Mouse (Mus musculus) testis, adult 2 months (tissue): ENCODE measurements around the gene Tmem132b. TPM values are rescaled to one million over a fixed set of nuclear protein-coding genes. Genes with fewer than 3 reads are reported as not detected.

Experiments
- H3K27ac ChIP-seq: fragments of 200-500 bp; 2 replicates; pipeline ENCODE4 v1.5.1; 2012; ENCODE audit warnings: low read depth, low read length; ENCODE audit not compliant: control insufficient read depth, insufficient read depth
- H3K27me3 ChIP-seq: fragments of 200-500 bp; 2 replicates; pipeline ENCODE4 v1.6.1; 2012; ENCODE audit warnings: mild to moderate bottlenecking, low read length, moderate library complexity; ENCODE audit not compliant: control insufficient read depth, insufficient read depth
- H3K36me3 ChIP-seq: fragments of 200-500 bp; 2 replicates; pipeline ENCODE4 v1.6.1; 2012; ENCODE audit warnings: mild to moderate bottlenecking, low read length; ENCODE audit not compliant: control insufficient read depth, insufficient read depth
- H3K4me1 ChIP-seq: fragments of 200-500 bp; 2 replicates; pipeline ENCODE4 v1.6.1; 2012; ENCODE audit warnings: low read length; ENCODE audit not compliant: control insufficient read depth, insufficient read depth
- H3K4me3 ChIP-seq: fragments of 200-500 bp; 2 replicates; pipeline ENCODE4 v1.5.1; 2012; ENCODE audit warnings: low read depth, mild to moderate bottlenecking, low read length, moderate library complexity, mixed read lengths; ENCODE audit not compliant: control insufficient read depth
- CTCF ChIP-seq: fragments of 200-500 bp; IDR thresholded peaks from 2 replicates; pipeline ENCODE4 v1.5.1; 2012; ENCODE audit warnings: low read depth, mild to moderate bottlenecking, inconsistent platforms, low read length, moderate library complexity; ENCODE audit not compliant: control insufficient read depth, insufficient read depth, insufficient replicate concordance
- POLR2A ChIP-seq: fragments of 200-500 bp; IDR thresholded peaks from 2 replicates; pipeline ENCODE4 v1.6.1; 2012; ENCODE audit warnings: low read depth, mild to moderate bottlenecking, inconsistent platforms, low read length, moderate library complexity; ENCODE audit not compliant: control insufficient read depth
- polyA plus RNA-seq: library from polyadenylated mRNA; depleted of rRNA; stranded (reverse); fragments of >200 nt; gene quantifications from 2 replicates; pipeline ENCODE4 v1.2.3, GENCODE M21; 2012

The Tmem132b gene
- polyA plus RNA-seq, 1 experiment, result 0.09 TPM

DNA sequence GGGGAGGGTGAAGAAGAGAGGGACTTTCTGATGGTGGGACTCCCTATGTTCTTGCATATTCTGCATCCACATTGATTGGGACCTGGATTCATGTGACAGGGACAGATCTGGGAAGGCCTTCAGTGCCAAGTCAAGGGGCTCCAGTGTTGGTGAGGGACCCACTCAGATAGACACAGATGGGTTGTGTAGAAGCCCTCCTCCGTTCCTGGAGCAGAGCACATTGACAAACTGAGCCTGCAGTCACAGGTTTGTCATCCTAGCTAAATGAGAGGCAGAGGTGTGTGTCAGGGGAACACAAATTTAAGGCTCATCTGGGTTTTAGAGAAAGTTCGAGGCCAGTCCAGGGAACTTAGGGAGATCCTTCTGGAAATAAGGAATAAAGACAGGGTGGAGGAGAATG is 51.7 kb downstream of the Tmem132b start:
- H3K27me3 ChIP-seq, result no peaks in the 10 kb centered on the region
- no peaks in the 10 kb centered on the region for H3K36me3 ChIP-seq
- no peak overlapping the region for H3K4me3 ChIP-seq
- no peak overlapping the region for H3K27ac ChIP-seq
- TF ChIP-seq POLR2A (no peak), CTCF (no peak)
- H3K4me1 ChIP-seq, result peaks cover 4% of the 10 kb centered on the region

DNA sequence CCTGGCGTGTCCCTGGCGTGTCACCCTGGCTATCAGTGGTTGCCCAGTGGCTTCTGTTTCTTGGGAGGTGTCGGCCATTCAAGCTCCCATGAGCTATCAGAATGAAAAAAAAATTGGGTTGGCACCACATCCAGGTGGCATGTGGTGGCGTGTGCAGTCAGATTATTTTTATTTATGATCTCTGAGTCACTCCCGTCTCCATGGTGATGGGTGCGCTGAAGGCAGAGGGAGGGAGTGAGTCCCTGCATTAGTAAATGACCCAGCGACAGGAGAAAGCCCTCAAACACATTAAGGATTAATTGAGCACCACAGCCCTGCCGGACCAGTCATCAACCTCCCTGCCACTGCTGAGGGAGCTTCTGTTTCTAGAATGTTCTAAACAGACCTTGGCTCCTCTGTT is 52.3 kb downstream of the Tmem132b start:
- no peak overlapping the region for H3K27ac ChIP-seq
- H3K27me3 ChIP-seq, result no peaks in the 10 kb centered on the region
- H3K4me1 ChIP-seq, result peaks cover 2% of the 10 kb centered on the region
- TF ChIP-seq CTCF (no peak), POLR2A (no peak)
- H3K36me3 ChIP-seq, result no peaks in the 10 kb centered on the region
- no peak overlapping the region for H3K4me3 ChIP-seq

DNA sequence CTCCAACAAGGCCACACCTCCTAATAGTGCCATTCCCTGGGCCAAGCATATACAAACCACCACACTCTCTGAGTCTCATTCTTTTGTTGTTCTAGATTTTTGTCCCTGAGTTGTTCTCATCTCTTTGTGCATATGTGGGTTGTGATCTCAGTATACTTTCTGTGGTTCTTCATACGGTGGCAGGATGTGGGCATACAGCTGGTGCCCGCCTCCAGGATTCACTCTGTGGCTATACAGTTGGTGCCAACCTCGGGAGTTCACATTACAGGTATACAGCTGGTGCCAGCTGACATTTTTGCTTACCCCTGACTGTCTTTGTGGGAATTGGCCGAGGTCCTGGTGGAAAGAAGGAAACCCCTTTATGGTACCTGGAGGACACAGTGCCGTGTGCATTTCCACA is 53.6 kb downstream of the Tmem132b start:
- TF ChIP-seq POLR2A (no peak), CTCF (no peak)
- H3K4me1 ChIP-seq, result peaks cover 5% of the 10 kb centered on the region
- H3K4me3 ChIP-seq, result no peak overlapping the region
- no peaks in the 10 kb centered on the region for H3K36me3 ChIP-seq
- no peak overlapping the region for H3K27ac ChIP-seq
- H3K27me3 ChIP-seq, result no peaks in the 10 kb centered on the region

DNA sequence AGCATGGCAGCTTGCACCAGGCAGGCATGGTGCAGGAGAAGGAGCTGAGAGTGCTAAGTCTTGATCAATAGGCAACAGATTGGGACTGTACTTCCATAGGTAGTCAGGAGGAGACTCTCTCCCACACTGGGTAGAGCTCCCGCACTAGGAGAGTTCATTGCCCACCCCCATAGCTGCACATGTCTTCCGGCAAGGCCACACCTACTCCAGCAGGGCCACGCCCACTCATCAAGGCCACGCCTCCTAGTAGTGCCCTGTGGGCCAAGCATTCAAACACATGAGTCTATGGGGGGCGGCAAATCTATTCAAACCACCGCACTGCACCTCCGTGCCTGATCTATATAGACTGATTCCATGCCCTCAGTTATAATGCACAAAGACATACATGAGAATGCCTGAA is 56.6 kb downstream of the Tmem132b start:
- Histone ChIP-seq H3K36me3 (no peaks in the 10 kb centered on the region), H3K4me1 (peaks cover 5% of the 10 kb centered on the region), H3K27me3 (no peaks in the 10 kb centered on the region), H3K4me3 (no peak overlapping the region), H3K27ac (no peak overlapping the region)
- TF ChIP-seq CTCF (no peak), POLR2A (no peak)

DNA sequence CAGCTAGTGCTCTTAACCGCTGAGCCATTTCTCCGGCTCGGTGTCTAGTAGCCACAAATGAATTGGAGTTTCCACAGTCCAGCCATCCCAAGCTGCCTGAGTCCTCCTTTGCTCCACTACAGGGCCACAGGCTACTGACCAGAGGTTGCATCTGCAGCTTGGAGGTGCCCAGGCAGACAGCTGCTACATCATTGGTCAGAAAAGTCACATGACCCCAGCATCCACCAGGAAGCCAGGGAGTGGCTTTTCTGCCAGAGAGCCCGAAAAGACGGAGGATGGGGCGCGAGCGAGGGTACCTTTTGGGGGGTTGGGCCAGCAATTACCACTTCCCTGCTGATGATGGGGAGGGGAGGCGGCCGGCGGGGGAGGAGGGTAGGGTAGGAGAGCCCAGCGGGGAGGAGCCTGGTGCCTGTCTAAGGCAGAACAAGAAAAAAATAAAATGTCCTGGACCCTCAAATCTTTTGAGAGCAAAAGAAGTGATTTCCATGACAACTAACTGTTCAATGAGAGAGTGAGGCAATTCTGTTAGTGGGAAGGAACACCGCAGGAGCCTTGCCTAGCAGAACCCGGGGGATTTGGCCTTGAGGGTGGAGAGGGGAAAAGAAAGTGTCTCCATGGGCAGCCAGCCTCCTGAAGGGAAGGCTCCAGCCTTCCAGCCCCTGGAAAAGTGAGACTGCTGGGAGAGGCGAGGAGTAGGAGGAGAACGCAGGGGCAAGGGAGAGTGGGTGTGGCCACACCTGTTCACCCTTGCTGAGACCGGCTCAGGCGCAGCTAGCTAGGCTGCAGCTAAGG is 57.5 kb downstream of the Tmem132b start:
- Histone ChIP-seq H3K27ac (no peak overlapping the region), H3K4me3 (peak overlapping the region; percentile 3), H3K36me3 (no peaks in the 10 kb centered on the region), H3K27me3 (no peaks in the 10 kb centered on the region), H3K4me1 (peaks cover 5% of the 10 kb centered on the region)
- TF ChIP-seq CTCF, result no peak
- TF ChIP-seq POLR2A, result no peak

DNA sequence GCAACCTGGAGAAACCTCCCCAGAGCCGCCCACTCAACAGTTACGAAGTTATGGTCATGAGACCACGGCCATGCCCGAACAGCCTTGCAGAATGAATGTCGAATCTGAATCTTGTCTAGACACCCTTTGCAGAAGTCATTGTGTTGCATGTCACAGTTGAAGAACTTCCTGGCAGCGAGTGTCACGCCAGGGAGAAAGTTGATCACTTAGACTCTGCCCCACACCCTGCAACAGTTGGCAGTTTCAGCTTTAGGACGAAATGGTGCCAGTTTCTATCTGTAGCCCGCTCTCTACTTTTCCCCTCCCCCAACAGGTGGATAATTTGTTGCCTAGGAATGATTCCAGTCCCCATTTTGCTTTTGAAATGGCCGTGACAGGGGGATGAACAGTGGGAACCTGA is 66.5 kb downstream of the Tmem132b start:
- no peak overlapping the region for H3K27ac ChIP-seq
- H3K27me3 ChIP-seq, result no peaks in the 10 kb centered on the region

DNA sequence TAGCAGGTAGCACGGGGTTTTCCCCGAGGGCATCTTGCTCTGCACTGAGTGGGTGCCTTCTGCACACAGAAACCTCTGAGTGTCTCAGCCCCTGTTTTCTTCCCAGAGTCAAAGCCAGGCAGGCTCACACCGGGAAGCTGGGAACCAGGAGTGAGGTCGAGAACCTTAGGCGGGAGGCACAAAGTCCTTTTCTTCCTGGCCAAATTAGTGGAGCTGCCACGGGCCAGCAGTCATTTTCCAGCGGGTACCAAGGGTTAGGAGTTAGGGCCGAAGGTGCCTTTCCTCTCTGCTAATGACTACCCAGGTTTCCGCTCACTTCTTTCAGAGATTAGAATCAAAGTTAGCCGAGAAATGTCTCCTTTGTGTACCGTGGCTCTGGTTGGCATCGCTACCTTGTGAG is 75.6 kb downstream of the Tmem132b start:
- Histone ChIP-seq H3K27me3 (no peaks in the 10 kb centered on the region), H3K4me1 (no peaks in the 10 kb centered on the region), H3K27ac (no peak overlapping the region), H3K4me3 (no peak overlapping the region), H3K36me3 (no peaks in the 10 kb centered on the region)
- no peak for TF ChIP-seq CTCF
- TF ChIP-seq POLR2A, result no peak

More for the DNA sequence above, 66.5 kb downstream of the Tmem132b start:
- H3K36me3 ChIP-seq, result no peaks in the 10 kb centered on the region
- no peaks in the 10 kb centered on the region for H3K4me1 ChIP-seq
- H3K4me3 ChIP-seq, result no peak overlapping the region
- TF ChIP-seq POLR2A (no peak), CTCF (no peak)
